Mouse (Mus musculus): ENCODE data around the gene Sycp2. TPM values are rescaled to one million over a fixed set of nuclear protein-coding genes. Genes with fewer than 3 reads are reported as not detected.
A peak's percentile ranks its signal among the peaks of the same experiment; 100 is the strongest.

The Sycp2 gene
- polyA plus RNA-seq, 1 experiment from 2014 or later, result 0.18 TPM

DNA sequence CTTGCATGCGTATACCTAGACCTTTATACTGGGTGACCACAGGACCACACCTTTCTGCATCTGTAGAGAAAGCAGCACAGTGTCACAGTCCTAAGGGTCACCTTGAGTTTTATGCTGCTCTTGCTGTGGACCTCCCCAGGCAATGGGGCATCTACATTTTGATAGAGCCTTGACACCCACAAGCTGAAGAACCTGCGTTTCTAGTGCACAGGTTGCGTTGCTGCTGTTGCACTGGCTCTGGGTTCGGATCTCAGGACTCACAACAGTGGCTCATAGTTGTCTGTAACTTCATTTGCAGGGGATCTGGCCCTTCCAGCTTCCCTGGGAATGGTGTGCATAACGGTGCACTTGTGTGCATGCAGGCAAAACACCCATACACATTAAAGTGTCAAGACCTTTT lies 19.7 kb upstream of the Sycp2 start:
- ATAC-seq, result no peak; the same call in 1 of the 2 replicates
- H3K27ac ChIP-seq, result no peak overlapping the region

DNA sequence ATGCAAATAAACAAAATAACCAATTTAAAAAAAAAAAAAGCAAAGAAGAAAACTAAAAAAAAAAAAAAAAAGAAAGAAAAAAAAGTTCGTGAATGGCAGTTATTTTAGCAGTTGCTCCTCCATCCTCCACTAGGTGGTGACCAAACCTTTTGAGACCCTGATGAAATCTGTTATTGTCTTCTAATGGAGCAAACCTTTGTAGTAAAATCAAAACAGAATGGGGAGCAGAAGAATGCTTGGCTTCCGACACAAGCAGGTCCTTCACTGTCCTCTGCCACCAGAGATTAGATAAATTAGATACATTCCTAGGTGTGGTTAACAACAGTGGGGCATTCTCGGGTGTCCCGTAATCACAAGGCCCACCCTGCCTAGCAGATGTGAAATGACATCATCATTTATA lies 18.7 kb upstream of the Sycp2 start:
- Histone ChIP-seq H3K4me3 (replicated peaks) (no peak overlapping the region), H3K4me1 (replicated peaks) (0 out of 2 replicates have a peak, but pooled peaks cover 10% of the 10 kb centered on the region), H3K36me3 (no peaks in the 10 kb centered on the region), H3K27ac (no peak overlapping the region), H3K27me3 (replicated peaks) (no peaks in the 10 kb centered on the region), H3K4me2 (replicated peaks) (no peak overlapping the region), H3K9ac (no peak overlapping the region), H3K9me3 (no peaks in the 10 kb centered on the region)
- ATAC-seq, result peak; percentile 57
- 26% methylated on average over 4 of the region's 4 CpGs for WGBS

More for the DNA sequence above, 19.7 kb upstream of the Sycp2 start:
- WGBS, result 87% methylated on average over 5 of the region's 5 CpGs
- Histone ChIP-seq H3K9me3 (no peaks in the 10 kb centered on the region), H3K4me1 (replicated peaks) (0 out of 2 replicates have a peak, but pooled peaks cover 10% of the 10 kb centered on the region), H3K27me3 (replicated peaks) (no peaks in the 10 kb centered on the region), H3K4me2 (replicated peaks) (no peak overlapping the region), H3K36me3 (no peaks in the 10 kb centered on the region), H3K9ac (no peak overlapping the region), H3K4me3 (replicated peaks) (no peak overlapping the region)

DNA sequence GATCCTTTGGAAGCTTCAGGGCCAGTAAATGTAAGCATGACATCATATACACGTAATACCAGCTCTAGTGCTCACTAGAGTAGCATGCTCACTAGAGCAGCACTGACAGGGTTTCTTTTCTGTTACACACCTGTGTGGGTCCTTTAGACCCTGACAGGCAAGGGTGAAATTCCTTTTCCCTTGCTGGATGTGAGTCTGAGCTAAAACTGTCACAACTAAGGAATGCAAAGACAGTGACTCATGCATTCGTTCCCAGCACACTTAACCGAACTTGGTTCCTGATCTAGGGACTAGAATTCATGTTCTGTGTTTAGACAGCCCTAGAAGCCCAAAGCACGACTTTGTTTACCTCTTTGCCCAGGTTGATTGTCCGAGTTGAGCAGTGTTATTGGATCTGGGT lies 15.7 kb upstream of the Sycp2 start:
- no peaks in the 10 kb centered on the region for H3K9me3 ChIP-seq
- 66% methylated on average over 5 of the region's 5 CpGs for WGBS
- H3K27me3 ChIP-seq (replicated peaks), result no peaks in the 10 kb centered on the region
- no peaks in the 10 kb centered on the region for H3K4me1 ChIP-seq (replicated peaks)
- no peak overlapping the region for H3K27ac ChIP-seq
- no peak overlapping the region for H3K4me3 ChIP-seq (replicated peaks)
- H3K4me2 ChIP-seq (replicated peaks), result no peak overlapping the region
- no peak overlapping the region for H3K9ac ChIP-seq
- H3K36me3 ChIP-seq, result peaks cover 4% of the 10 kb centered on the region; the same call in 1 of the 2 replicates
- no peak for ATAC-seq

DNA sequence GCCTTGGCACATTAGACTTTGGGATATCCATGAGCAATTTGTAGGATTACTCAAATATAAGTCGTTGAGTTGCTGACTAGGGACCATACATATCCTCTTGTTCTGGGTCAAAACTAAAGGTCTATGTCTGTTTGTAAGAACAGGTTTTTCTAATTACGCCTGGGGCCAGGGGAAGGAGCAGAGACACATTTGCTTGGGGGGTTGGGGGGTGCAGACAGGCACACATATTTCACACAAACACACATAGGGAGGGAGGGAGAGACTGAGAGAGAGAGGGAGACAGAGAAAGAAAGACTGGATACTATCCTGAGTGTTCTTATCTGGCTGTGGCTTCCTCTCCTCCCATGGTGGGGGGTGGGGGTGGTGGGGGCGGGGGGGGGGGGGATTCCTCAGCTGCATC lies 14.7 kb upstream of the Sycp2 start:
- no peak overlapping the region for H3K4me3 ChIP-seq (replicated peaks)
- no peaks in the 10 kb centered on the region for H3K4me1 ChIP-seq (replicated peaks)
- H3K9me3 ChIP-seq, result no peaks in the 10 kb centered on the region
- H3K27ac ChIP-seq, result no peak overlapping the region
- H3K36me3 ChIP-seq, result peaks cover 7% of the 10 kb centered on the region; the same call in 1 of the 2 replicates
- no peak overlapping the region for H3K4me2 ChIP-seq (replicated peaks)
- 21% methylated on average over 3 of the region's 3 CpGs for WGBS
- no peak overlapping the region for H3K9ac ChIP-seq
- no peaks in the 10 kb centered on the region for H3K27me3 ChIP-seq (replicated peaks)
- no peak for ATAC-seq

DNA sequence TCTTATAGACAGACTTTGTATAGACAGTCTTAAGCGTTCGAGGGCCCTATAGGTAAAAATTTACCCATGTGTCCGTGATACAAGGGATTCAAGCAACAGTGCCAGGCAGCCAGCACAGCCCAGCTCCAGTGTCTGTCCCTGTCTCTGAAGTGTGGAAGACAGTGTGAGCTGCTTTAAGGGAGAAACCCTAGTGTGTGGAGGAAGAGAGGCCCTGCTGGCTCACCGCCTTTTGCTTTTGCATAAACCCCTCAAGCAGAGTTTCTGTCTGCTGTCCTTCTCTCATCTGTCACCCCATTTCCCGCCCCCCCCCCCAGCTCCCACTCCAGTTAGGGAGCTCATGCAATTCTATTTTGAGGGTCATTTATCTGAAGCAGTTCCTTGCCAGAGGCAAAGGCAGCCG lies 14.1 kb upstream of the Sycp2 start:
- no peak for ATAC-seq
- Histone ChIP-seq H3K36me3 (peaks cover 7% of the 10 kb centered on the region; the same call in 1 of the 2 replicates), H3K4me3 (replicated peaks) (no peak overlapping the region), H3K9me3 (no peaks in the 10 kb centered on the region), H3K27me3 (replicated peaks) (no peaks in the 10 kb centered on the region), H3K27ac (no peak overlapping the region), H3K9ac (no peak overlapping the region), H3K4me2 (replicated peaks) (no peak overlapping the region), H3K4me1 (replicated peaks) (0 out of 2 replicates have a peak, but pooled peaks cover 3% of the 10 kb centered on the region)
- WGBS, result 49% methylated on average over 6 of the region's 6 CpGs

DNA sequence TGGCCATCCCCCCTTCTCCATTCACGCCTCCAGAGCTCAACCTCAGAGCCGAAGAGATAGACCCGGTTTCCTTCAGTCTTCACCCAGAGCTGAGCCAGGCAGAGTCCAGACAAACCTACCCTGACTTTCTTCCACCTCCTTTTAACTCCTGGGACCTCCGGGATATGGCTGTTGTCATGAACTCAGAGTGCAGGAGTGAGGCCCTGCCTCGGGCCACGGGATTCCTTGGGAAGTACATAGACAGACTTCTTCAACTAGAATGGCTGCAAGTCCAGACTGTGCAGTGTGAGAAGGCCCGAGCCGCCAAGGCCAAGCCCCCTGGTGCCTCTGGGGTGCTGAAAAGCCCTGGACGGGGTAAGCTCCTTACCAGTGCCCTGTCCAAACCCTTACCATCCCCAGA lies 13.1 kb upstream of the Sycp2 start:
- Histone ChIP-seq H3K27me3 (replicated peaks) (no peaks in the 10 kb centered on the region), H3K27ac (no peak overlapping the region), H3K4me3 (replicated peaks) (no peak overlapping the region), H3K4me1 (replicated peaks) (peaks cover 8% of the 10 kb centered on the region; the same call in 1 of the 2 replicates), H3K9me3 (no peaks in the 10 kb centered on the region), H3K9ac (no peak overlapping the region), H3K36me3 (peaks cover 7% of the 10 kb centered on the region; the same call in 1 of the 2 replicates), H3K4me2 (replicated peaks) (no peak overlapping the region)
- WGBS, result 82% methylated on average over 9 of the region's 9 CpGs
- ATAC-seq, result no peak

DNA sequence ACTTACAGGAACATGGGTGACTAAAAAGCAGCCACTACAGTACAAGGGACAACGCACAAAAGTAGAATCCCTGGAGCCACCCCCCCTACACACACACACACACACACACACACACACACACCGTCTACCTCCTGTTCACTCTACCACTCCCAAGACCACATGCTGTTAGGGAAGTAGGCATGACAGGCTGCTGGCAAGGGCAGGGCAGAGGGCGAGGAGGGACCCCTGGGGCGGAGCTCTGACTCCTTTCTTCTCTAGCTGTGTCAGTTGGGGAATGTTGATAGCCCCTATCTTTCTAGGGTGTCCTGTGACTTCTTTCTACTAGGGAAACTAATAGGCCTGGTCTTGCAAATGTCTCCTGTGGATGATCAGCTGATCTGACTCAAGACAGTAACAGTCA lies 9.5 kb upstream of the Sycp2 start:
- WGBS, result 82% methylated on average over 4 of the region's 4 CpGs
- H3K9ac ChIP-seq, result no peak overlapping the region
- no peaks in the 10 kb centered on the region; the same call in 1 of the 2 replicates for H3K27me3 ChIP-seq (replicated peaks)

DNA sequence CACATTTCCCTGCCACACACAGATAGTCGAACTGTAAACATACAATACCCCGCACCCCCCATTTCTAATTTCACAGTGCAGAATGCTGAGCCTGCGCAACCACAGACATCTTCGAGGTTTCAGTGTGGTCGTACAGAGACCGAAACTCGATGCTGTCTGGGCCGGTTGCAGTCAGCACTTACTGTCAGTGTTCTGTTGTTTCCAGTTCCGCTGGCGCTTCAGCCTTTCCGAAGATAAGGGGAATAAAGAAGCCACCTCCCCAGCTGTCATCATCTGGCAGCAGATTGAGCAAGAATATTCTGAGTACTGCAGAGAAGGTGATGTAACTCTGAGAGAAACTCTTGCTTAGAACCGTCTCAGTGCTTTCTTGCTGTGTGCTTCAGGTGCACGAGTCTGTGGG lies 8.9 kb upstream of the Sycp2 start:
- Histone ChIP-seq H3K9me3 (no peaks in the 10 kb centered on the region), H3K36me3 (peaks cover 7% of the 10 kb centered on the region; the same call in 1 of the 2 replicates), H3K4me3 (replicated peaks) (no peak overlapping the region), H3K4me1 (replicated peaks) (peaks cover 37% of the 10 kb centered on the region), H3K4me2 (replicated peaks) (no peak overlapping the region), H3K9ac (no peak overlapping the region), H3K27me3 (replicated peaks) (no peaks in the 10 kb centered on the region; the same call in 1 of the 2 replicates), H3K27ac (no peak overlapping the region)
- 63% methylated on average over 13 of the region's 13 CpGs for WGBS
- no peak for ATAC-seq

More for the DNA sequence above, 9.5 kb upstream of the Sycp2 start:
- Histone ChIP-seq H3K4me1 (replicated peaks) (peaks cover 35% of the 10 kb centered on the region), H3K4me3 (replicated peaks) (no peak overlapping the region), H3K36me3 (peaks cover 7% of the 10 kb centered on the region; the same call in 1 of the 2 replicates), H3K27ac (no peak overlapping the region), H3K4me2 (replicated peaks) (no peak overlapping the region), H3K9me3 (no peaks in the 10 kb centered on the region)
- ATAC-seq, result no peak

DNA sequence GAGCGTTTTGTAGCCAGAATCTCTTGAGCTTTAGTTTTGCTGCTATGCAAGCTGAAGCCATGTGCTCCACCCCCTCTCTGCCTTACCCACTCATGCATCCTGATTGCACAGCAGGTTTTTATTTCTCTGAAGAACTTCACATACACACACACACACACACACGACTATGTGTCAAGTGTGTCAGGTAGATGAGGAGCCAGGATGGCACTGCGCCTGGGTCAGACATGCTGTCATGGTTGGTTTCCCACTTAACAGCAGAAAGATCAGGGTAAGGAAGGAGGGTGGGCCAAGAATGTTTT lies 7.6 kb upstream of the Sycp2 start:
- peak overlapping the region; percentile 64; the same call in 1 of the 2 replicates for H3K9ac ChIP-seq
- no peaks in the 10 kb centered on the region for H3K9me3 ChIP-seq
- ATAC-seq, result no peak
- H3K4me2 ChIP-seq (replicated peaks), result peak overlapping the region; percentile 100
- peaks cover 37% of the 10 kb centered on the region for H3K4me1 ChIP-seq (replicated peaks)
- peak overlapping the region; percentile 77; the same call in 1 of the 2 replicates for H3K27ac ChIP-seq
- H3K4me3 ChIP-seq (replicated peaks), result peak overlapping the region; percentile 68
- 29% methylated on average over 3 of the region's 3 CpGs for WGBS
- no peaks in the 10 kb centered on the region; the same call in 1 of the 2 replicates for H3K27me3 ChIP-seq (replicated peaks)
- 0 out of 2 replicates have a peak, but pooled peaks cover 4% of the 10 kb centered on the region for H3K36me3 ChIP-seq

DNA sequence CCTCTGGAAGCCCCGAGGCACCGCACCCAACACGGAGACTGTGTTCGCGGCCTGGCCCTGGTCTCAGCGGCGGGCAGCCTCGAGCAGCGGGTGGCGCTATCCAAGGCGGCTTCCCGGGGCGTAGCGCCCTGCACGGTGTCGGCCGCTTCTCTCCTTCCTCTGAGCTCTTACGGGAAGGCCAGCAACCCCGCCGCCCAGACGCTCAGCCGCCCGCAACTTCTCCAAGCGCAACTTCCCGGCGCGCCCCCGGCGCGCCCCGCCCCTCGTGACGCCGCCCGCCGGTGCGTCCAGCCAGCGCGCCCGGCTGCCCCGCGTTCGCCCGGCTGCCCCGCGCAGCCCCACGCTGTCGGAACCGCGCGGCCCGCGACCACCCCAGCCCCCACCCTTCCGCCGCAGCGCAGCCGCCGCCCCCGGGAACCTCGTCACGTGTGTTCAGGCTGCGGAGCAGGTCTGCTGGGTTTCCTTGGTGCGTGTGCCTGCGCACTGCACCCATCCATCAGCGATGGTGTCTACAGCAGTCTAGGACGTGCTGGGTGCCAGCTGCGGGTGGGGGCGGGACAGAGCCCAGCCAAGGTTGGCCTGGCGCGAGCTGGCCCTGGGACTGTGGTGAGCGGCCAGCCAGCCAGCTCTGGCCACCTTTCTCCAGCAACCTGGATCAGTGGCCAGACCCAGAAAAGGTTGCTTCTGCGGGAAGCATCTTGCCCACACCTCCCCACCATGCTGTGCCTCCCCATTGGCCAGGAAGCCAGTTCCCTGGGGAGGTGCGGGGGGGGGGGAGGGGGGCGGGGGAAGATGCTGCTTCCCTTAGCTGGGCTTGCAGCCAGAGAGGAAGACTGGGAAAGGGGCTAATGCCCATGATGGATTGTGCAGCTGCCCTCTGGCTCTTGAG lies 7.0 kb upstream of the Sycp2 start, which contains the start of the genes Ppp1r3d and Fam217b:
Ppp1r3d (minus strand) TSS at position 212 of the 889 bp plus-strand sequence.
Fam217b (plus strand) TSS at position 264 of the 889 bp plus-strand sequence.
- H3K36me3 ChIP-seq, result 0 out of 2 replicates have a peak, but pooled peaks cover 4% of the 10 kb centered on the region
- ATAC-seq, result peak; percentile 84
- peaks cover 37% of the 10 kb centered on the region for H3K4me1 ChIP-seq (replicated peaks)
- H3K4me2 ChIP-seq (replicated peaks), result peak within 1 kb of the TSS; percentile 100
- no peaks in the 10 kb centered on the region; the same call in 1 of the 2 replicates for H3K27me3 ChIP-seq (replicated peaks)
- H3K27ac ChIP-seq, result peak within 1 kb of the TSS; percentile 77
- peak within 1 kb of the TSS; percentile 68 for H3K4me3 ChIP-seq (replicated peaks)
- WGBS, result under 1% methylated on average over 68 of the region's 74 CpGs
- H3K9me3 ChIP-seq, result no peaks in the 10 kb centered on the region
- peak within 1 kb of the TSS; percentile 64 for H3K9ac ChIP-seq

DNA sequence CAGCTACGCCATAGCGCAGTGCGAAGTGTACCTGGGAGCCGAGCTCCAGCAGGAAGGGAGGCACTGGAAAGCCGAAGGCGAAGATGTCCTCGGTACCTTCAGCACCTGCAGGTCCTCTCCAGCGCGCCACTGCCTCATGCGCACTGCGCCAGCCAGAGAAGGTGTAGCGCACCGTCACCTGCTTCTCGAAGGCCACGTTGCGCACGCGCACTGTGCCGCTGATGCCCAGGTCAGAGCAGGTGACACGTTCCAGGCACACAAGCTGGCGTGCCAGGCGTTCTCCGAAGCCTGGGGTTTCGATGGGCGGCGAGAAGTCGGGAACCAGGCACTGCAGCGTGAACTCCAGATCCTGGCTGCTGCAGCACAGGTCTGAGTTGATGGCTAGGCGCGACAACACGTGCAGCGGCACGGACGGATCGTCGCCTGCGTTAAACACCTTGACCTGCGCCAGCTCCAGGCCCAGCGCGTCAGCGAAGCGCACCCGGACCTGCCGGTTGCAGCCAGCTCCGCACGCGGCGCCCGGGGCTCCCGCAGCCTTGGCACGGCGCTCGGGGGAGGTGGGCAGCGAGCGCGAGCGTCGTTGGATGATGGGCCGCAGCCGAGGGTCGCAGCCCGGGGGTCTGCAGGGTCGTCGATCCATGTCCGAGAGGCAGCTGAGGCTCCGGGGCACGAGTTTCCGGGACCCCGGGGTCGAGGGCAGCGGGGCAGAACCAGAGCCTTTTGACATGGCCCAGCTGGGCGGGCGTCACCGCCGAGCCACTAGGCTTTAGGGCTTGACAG lies 6.2 kb upstream of the Sycp2 start:
- peak overlapping the region; percentile 77 for H3K27ac ChIP-seq
- H3K9me3 ChIP-seq, result no peaks in the 10 kb centered on the region
- peak overlapping the region; percentile 68 for H3K4me3 ChIP-seq (replicated peaks)
- H3K9ac ChIP-seq, result peak overlapping the region; percentile 64
- no peaks in the 10 kb centered on the region; the same call in 1 of the 2 replicates for H3K27me3 ChIP-seq (replicated peaks)
- 14% methylated on average over 75 of the region's 75 CpGs for WGBS
- peaks cover 37% of the 10 kb centered on the region for H3K4me1 ChIP-seq (replicated peaks)
- peak; percentile 40 for ATAC-seq
- H3K36me3 ChIP-seq, result 0 out of 2 replicates have a peak, but pooled peaks cover 4% of the 10 kb centered on the region
- H3K4me2 ChIP-seq (replicated peaks), result peak overlapping the region; percentile 100
